Mouse (Mus musculus) kidney, adult 8-10 months (tissue): Measurements from ENCODE around the gene Alpi.

Experiments
- DNase-seq, 2 experiments: peaks; one replicate each; pipeline ENCODE4 v3.0.0; 2022

Alpi gene

DNA sequence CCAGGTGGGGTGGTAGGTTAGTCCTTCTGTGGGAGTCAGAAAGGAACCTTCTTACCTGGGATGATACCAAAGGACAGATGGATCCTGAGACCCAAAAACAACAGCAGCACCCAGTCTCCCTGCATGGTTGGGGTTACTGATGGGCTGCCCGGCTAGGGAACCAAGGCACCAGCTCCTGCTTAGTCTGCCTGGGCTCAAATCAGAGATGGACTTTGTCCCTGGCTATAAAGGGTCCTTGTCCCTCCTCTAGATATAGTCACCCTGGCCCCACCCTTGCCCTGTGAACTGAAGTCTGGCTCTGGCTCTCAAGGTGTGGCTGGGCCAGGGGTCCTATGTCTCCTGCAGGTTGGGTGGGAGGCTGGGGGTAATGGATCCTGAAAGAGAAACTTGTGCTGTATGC is at the start of gene Alpi:
Alpi (minus strand) TSS at position 196 of the 400 bp plus-strand sequence.
- no peak for DNase-seq

DNA sequence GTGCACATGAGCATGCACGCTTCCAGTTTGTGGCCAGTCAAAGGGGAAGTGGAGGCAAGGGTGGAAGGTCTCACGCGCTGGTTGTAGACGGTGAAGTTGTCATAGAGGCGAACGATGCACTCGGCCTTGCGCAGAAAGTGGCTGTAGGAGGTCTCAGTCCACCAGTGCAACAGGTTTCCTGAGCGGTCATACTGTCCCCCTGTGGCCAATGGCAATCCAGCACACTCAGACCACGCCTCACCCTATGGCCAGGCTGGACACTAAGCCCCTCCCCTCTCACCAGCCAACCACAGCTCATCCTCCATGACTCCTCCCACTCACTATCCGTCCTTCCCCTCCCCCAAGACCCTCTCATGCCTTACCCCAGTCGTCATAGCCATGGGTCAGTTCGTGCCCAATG is 48.0 kb upstream of the Alpi start:
- no peak for DNase-seq

- DNase-seq: no peak
Observed at GRCm38 (mm10) chr1:87143141-87143540, 41.7 kb upstream of the Alpi start.

- no peak for DNase-seq
Observed at GRCm38 (mm10) chr1:87142456-87142855, 41.0 kb upstream of the Alpi start.

DNA sequence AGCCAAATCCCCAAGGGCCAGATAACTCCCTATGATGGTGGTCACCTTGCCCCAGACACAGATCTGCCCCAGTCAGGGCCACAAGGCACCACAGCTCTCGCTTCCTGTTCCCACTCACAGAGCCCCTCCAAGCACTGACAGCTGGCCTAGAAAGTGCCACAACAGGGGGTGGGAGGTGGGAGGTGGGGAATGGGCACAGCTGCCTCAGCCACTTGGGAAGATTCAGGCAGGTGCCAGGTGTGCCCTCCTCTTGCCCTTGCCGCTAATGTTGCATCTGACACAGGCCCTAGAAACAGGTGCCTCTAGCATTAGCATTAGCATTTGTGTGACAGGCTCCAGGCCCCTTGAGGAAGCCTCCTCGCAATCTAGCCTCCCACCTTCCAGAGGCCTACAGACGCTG is 40.1 kb upstream of the Alpi start:
- no peak for DNase-seq

DNA sequence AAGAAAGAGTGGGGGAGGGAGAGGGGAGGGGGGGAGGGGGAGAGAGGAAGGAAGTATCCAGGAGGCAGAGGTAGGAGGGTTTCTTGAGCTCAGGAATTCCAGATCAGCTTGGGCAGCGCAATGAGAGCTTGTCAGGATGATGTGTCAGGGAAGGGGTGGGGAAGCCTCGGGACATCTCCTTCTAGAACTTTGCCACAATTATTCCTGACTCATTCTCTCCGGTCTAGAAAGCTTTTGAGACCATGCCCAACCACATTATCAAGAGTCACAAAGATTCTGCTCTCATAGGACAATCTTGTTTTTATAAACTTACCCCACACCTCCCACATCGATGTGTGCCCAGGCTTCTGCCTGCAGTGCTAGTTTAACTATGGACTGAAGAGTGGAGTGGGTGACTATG is 30.4 kb upstream of the Alpi start:
- DNase-seq: no peak

GRCm38 (mm10) chr1:87127206-87128030 is 26.0 kb upstream of the Alpi start:
- no peak for DNase-seq

DNA sequence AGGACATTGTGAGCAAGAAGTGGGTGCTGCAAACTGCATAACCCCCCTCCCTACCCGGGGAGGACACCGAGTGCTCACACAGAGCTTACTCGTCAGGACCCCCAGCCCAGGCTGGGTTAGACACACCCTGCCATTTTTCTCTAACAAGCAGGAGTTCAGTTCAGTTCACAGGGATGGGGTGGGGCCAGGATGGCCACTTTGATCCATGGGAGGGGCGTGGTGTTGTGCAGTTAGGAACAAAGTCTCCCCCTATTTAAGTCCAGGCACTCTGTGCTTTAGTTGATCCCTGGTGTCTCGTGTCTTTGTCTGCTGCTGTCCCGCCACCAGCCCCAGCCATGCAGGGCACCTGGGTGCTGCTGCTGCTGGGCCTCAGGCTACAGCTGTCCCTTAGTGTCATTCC is 23.3 kb upstream of the Alpi start, which contains the start of gene Akp3:
Akp3 (plus strand) TSS at position 301 of the 400 bp plus-strand sequence.
- no peak for DNase-seq

DNA sequence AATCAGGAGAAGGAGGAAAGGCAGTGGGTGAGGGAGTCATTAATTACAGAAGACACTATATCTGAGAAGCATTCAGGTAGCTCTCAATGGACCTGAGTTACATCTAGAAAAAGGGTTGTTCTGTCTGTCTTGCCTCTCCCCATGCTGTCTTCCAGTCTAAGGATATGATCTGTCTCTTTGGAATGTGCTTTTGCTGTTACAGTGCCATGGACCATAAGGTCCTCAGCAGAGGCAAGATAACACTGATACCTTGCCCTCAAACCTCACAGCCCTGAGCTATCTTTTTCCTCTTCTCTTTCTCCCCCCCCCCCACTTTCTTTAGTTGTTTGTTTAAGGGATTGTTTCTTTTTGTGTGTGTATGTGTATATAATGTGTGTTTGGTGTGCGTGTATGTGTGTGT is 13.4 kb upstream of the Alpi start:
- DNase-seq: no peak

DNA sequence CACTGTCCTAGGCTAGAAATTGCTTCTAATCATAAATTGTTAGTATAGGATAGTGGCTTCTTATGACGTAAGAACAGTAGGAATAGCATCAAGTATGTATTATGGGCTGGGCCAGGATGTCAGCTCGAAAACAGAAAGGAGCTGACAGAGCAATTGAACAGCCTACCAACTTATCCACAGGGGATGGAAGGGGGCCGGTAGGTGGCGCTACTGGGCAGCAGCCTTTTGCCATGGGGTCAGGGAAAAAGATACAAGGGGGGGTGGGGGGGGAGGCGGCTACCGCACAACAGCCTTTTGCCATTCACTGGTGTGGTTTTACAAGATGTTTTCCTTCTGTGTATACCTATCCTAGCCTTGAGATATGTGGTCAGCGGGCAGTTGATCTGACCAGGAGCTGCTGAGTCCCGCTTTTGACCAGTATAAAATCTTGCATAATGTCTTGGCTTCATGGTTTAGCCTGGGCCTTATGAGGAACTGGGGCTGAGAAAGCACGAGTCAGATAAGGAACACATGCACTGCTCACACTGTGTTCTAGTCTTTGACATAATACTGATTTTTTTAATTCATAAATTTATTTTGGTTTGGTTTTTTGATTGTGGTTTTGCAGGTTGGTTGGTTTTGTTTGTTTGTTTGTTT is 10.4 kb upstream of the Alpi start:
- DNase-seq: peak in 1 of 2 experiments; percentile 48

- no peak for DNase-seq
Observed at GRCm38 (mm10) chr1:87108564-87108963, 7.2 kb upstream of the Alpi start.

- DNase-seq: no peak
Observed at GRCm38 (mm10) chr1:87106536-87106935, 5.1 kb upstream of the Alpi start.

DNA sequence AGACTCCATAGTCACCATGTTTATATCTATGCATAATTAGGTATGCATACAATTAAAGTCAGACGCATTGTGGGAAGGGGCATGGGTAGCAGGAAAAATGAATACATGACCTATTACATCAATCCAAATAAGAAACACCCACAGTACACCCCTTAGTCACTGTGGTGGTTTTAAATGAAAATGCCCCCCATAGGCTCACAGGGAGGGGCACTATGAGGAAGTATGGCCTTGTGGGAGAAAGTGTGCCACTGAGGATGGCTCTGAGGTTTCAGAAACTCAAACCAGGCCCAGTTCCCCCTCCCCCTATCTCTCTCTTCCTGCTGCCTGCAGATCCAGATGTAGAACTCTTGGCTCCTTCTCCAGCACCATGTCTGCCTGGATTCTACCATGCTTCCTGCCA is 2.5 kb upstream of the Alpi start:
- DNase-seq: no peak

GRCm38 (mm10) chr1:87102114-87102513 is 708 bp upstream of the Alpi start:
- no peak for DNase-seq

- DNase-seq: peak; percentile 30 to 54
Observed at GRCm38 (mm10) chr1:87098358-87098975, 2.9 kb downstream of the Alpi start.

- no peak for DNase-seq
Observed at GRCm38 (mm10) chr1:87095642-87096041, 5.8 kb downstream of the Alpi start.

- no peak for DNase-seq
Observed at GRCm38 (mm10) chr1:87089828-87090227, 11.6 kb downstream of the Alpi start, which contains the start of gene Alppl2. Gene Alppl2 (minus strand): TSS chr1:87089928.

- no peak for DNase-seq
Observed at GRCm38 (mm10) chr1:87089251-87089650, 12.2 kb downstream of the Alpi start.

DNA sequence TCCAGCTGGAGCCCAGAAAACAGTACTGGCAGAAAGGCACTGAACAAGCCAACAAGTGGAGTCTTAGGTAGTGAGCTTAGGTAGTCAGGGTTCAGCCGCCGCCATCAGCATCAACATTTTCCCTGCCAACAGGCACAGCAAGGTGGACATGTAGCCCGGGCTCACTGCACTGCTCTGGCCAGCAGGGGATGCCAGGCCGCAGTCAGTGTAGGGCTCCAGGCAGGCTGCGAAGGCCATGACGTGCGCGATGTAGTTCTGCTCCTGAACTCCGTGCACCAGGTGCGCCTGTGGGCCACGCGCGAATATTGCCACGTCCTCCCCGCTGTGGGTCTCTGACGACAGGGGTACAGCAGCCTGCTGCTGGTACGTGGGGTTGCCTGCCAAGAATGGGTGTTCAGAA is 14.4 kb downstream of the Alpi start:
- no peak for DNase-seq

- DNase-seq: no peak
Observed at GRCm38 (mm10) chr1:87086196-87086595, 15.2 kb downstream of the Alpi start.

DNA sequence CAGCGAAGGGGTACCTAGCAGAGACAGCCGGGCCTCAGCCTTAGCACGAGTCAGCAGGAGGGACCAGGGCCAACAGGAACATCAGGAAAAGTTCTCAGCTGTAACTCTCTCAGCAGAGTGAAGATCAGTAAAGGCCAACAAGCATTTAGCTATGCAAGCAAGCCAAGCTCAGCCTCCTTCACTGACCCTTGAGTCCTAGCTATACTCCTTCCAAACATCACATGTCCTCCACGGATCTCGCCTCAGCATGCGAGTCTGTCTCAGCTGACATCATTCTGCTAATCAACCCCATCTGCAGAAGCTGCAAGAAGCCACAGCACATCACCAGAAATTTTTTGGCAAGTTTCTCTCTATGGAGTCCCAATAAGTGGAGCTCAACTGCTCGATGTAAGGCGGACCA is 27.6 kb downstream of the Alpi start:
- DNase-seq: no peak

- DNase-seq: peak in 1 of 2 experiments; percentile 20
Observed at GRCm38 (mm10) chr1:87070720-87071119, 30.7 kb downstream of the Alpi start.

- no peak for DNase-seq
Observed at GRCm38 (mm10) chr1:87060913-87061312, 40.5 kb downstream of the Alpi start.
